Mouse (Mus musculus) E14TG2a.4 (cell line): ENCODE data around the gene Fez1.

Experiments
- H3K27me3 ChIP-seq: 2 replicates; pipeline ENCODE4 v1.6.1; 2014; ENCODE audit warnings: low read length, control low read depth; ENCODE audit not compliant: insufficient read depth
- H3K36me3 ChIP-seq: 2 replicates; pipeline ENCODE4 v1.6.1; 2014; ENCODE audit warnings: low read length, control low read depth; ENCODE audit not compliant: insufficient read depth
- H3K4me1 ChIP-seq: replicated peaks from 2 replicates; pipeline ENCODE4 v1.6.1; 2014; ENCODE audit warnings: low read depth, low read length, control low read depth
- H3K4me3 ChIP-seq: replicated peaks from 2 replicates; pipeline ENCODE4 v1.5.1; 2014; ENCODE audit warnings: mild to moderate bottlenecking, low read length
- H3K9me3 ChIP-seq: 2 replicates; pipeline ENCODE4 v1.6.1; 2014; ENCODE audit warnings: low read length, control low read depth
- CTCF ChIP-seq: conservative IDR thresholded peaks from 2 replicates; pipeline ENCODE4 v1.5.1; 2014; ENCODE audit warnings: low read length
- NANOG ChIP-seq: IDR thresholded peaks from 2 replicates; pipeline ENCODE4 v1.6.1; 2014; ENCODE audit warnings: borderline replicate concordance, low read length, mixed read lengths
- POU5F1 ChIP-seq: IDR thresholded peaks from 2 replicates; pipeline ENCODE4 v1.6.1; 2014; ENCODE audit warnings: low read length, borderline replicate concordance

Fez1 gene

DNA sequence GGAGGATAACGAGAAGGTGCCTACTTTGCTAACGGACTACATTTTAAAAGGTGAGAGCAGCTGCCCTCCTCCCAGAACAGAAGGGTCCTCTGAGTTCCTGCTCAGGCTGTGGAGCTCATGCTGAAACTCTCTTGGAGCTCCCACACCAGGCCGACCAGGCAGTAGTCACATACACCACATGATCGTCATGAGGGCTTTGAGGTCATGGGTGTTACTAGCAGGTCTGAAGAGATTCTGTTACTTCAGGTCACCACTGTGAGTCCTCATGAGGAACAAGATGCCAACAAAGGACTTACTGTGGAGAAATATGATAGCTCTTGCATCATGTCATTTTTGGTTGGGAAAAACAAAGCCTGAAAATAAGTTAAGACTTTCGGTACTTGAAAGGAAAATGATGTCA is 54.6 kb downstream of the Fez1 start:
- Histone ChIP-seq H3K9me3 (no peaks in the 10 kb centered on the region), H3K4me3 (no peak overlapping the region), H3K27me3 (no peaks in the 10 kb centered on the region), H3K4me1 (no peaks in the 10 kb centered on the region), H3K36me3 (no peaks in the 10 kb centered on the region)
- TF ChIP-seq NANOG, result no peak
- no peak for TF ChIP-seq CTCF
- TF ChIP-seq POU5F1, result no peak

DNA sequence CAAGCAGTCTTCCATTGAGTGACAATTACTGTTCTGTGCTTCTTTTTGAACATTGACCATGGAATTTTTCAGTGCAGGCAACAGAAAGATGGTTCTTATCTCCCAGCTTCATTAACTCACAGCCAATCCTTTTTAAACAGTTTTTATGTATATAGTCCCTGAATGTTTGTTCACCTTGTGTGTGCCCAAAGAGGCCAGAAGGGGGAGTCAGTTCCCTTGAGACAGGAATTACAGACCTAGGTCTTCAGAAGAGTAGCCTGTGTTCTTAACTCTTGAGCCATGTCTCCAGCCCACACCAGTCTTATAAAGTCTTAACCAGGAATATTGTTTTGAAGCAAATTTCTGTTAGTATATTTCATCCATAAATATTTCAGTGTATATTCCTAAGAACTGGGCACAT is 55.1 kb downstream of the Fez1 start:
- no peaks in the 10 kb centered on the region for H3K9me3 ChIP-seq
- H3K4me3 ChIP-seq, result no peak overlapping the region
- no peaks in the 10 kb centered on the region; the same call in 1 of the 2 replicates for H3K4me1 ChIP-seq
- TF ChIP-seq NANOG, result no peak
- peak; percentile 18; the same call in 1 of the 2 replicates for TF ChIP-seq CTCF
- H3K27me3 ChIP-seq, result no peaks in the 10 kb centered on the region
- H3K36me3 ChIP-seq, result no peaks in the 10 kb centered on the region

DNA sequence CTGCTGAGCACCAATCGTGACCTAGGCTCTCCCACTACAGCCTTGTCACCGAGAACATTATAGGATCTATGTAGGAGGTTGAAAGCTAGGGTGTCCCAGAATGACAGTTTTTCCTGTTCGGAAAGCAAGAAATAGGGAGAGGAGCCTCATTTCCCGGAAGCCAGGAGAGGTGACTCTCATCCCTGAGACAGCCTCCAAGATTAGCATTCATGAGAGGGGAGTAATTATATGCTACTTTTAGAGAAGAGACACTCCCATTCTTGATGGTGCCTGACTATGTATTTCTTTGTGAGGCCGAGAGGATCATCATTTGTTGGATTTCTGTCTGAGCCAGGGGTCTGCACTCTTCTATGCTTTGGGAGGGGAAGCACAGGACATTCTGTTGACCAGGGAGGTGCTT is 60.0 kb downstream of the Fez1 start:
- TF ChIP-seq POU5F1 (no peak), NANOG (no peak), CTCF (no peak)
- H3K9me3 ChIP-seq, result peaks cover 12% of the 10 kb centered on the region
- H3K4me3 ChIP-seq, result no peak overlapping the region
- H3K27me3 ChIP-seq, result no peaks in the 10 kb centered on the region
- no peaks in the 10 kb centered on the region for H3K36me3 ChIP-seq
- H3K4me1 ChIP-seq, result no peaks in the 10 kb centered on the region; the same call in 1 of the 2 replicates

DNA sequence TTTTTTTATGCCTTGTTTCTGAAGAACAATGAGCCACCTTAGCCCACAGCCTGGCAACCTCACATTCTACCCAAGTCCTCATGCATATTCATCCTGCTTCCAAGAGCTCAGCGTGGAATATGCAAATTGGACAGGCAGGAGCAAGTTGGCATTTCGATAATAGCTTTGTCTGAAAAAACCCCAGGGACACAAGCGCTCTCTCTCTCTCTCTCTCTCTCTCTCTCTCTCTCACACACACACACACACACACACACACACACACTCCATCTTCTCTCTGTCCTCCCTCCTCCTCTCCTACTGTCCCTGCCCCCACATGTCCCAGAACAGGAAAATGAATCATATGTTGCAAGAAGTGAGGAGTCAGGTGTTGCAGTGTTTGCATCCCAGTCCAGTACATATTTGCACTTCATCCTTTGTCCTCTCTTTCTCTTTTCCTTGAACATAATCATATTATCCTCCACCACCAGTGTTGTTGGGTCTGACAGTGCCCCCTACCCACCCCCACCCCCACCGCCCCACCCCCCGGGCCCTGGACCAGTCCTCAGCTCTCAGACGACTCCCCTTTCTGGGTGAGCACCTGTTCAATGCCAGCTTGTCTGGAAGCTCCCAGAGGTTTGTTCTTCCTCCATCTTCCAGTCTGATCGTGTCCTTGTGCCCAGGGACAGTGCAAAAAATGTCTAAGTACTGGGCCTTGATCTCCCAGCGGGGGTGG is 60.5 kb downstream of the Fez1 start:
- Histone ChIP-seq H3K4me1 (no peaks in the 10 kb centered on the region; the same call in 1 of the 2 replicates), H3K4me3 (no peak overlapping the region), H3K27me3 (no peaks in the 10 kb centered on the region), H3K36me3 (no peaks in the 10 kb centered on the region), H3K9me3 (peaks cover 17% of the 10 kb centered on the region)
- TF ChIP-seq POU5F1, result no peak
- no peak for TF ChIP-seq CTCF
- no peak for TF ChIP-seq NANOG

DNA sequence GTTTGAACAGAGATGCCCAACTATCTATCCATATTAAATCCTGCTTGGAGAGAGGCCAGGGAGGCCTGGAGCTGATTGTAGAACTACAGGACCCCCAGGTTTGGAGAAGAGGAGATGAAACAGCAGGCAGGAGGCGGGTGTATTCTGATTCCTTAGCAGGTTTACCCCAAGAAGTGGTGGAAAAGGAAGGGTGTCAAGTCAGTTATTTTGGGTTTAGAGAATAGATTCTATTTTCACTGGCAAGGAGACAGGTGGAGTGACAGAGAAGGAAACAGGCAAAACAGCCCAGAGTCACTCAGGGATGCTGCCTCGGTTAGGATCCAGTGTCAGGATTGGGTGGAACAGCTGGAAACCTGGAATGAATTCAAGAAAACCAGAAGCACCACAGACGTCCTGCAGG is 61.9 kb downstream of the Fez1 start:
- Histone ChIP-seq H3K9me3 (peaks cover 22% of the 10 kb centered on the region), H3K36me3 (no peaks in the 10 kb centered on the region), H3K4me3 (no peak overlapping the region), H3K4me1 (no peaks in the 10 kb centered on the region; the same call in 1 of the 2 replicates), H3K27me3 (no peaks in the 10 kb centered on the region)
- TF ChIP-seq POU5F1 (no peak), CTCF (no peak), NANOG (no peak)

DNA sequence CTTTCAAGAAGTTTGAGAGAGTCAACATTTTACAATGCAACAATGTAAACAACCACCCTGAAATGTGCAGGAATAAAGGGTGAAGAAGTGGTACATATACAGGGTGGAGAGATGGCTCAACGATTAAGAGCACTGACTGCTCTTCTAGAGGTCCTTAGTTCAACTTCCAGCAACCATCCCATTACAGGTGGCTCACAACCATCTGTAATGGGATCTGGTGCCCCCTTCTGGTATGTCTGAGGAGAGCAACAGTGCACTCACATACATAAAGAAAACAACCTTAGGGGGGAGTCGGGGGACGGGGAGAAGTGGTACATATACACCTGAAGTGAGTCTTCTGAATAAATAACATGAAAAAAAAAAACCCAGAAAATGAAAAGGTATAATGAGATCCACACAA is 63.6 kb downstream of the Fez1 start:
- peaks cover 22% of the 10 kb centered on the region for H3K9me3 ChIP-seq
- peak; percentile 51 for TF ChIP-seq CTCF
- TF ChIP-seq NANOG, result no peak
- H3K27me3 ChIP-seq, result no peaks in the 10 kb centered on the region
- no peak overlapping the region for H3K4me3 ChIP-seq
- no peaks in the 10 kb centered on the region for H3K36me3 ChIP-seq
- no peaks in the 10 kb centered on the region; the same call in 1 of the 2 replicates for H3K4me1 ChIP-seq

DNA sequence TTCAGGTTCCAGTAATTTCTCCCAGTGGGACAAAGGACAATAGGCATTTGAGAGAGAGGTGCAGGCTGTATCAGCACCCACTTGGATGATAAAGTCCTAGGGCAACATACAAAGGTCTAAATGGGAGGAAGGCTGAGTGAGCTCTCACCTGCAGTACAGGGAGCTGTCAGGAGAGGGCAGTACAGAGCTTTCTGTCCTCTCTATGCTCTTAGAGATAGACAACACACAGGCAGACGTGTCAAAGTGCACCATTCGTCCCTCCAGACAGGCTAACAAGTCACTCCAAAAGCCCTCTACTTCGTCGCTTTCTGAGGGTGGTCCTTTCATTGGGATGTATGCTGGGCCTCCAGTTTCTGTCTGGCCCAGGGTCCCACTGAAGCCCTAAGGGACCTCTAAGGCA is 68.9 kb downstream of the Fez1 start:
- Histone ChIP-seq H3K9me3 (peaks cover 29% of the 10 kb centered on the region), H3K36me3 (no peaks in the 10 kb centered on the region), H3K4me3 (no peak overlapping the region), H3K27me3 (0 out of 2 replicates have a peak, but pooled peaks cover 3% of the 10 kb centered on the region), H3K4me1 (peaks cover 5% of the 10 kb centered on the region; the same call in 1 of the 2 replicates)
- TF ChIP-seq CTCF, result peak; percentile 77
- no peak for TF ChIP-seq POU5F1

DNA sequence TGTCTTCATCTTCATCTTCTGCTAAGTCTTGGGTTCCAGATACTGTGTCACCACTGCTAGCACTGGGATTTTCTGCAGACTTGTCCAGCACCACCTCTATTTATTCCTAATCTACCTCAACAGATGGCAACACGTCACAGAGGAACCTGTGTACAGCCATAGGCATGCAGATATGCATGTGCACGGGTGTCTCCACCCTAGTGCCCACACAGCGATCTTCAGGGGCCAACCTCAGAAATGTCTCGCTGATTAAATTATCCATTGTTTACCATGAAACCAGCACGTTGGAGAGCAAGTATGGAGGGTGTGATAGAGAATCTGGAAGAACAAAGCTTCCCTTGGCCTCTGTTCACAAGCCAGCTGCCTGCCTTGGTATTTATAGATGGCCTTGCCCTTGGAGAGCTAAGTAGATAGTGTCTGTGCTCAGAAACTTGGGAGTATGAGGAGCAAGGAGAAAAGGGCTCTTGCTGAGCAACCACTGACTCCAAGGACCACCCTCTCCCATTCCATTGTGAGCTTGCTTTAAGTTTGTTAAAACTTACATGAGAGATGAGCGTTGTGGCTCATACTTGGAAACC is 71.8 kb downstream of the Fez1 start:
- TF ChIP-seq NANOG, result no peak
- TF ChIP-seq POU5F1, result no peak
- TF ChIP-seq CTCF, result no peak
- H3K27me3 ChIP-seq, result 0 out of 2 replicates have a peak, but pooled peaks cover 3% of the 10 kb centered on the region
- no peaks in the 10 kb centered on the region for H3K36me3 ChIP-seq
- no peak overlapping the region for H3K4me3 ChIP-seq
- H3K9me3 ChIP-seq, result peaks cover 7% of the 10 kb centered on the region; the same call in 1 of the 2 replicates
- H3K4me1 ChIP-seq, result peaks cover 5% of the 10 kb centered on the region; the same call in 1 of the 2 replicates
